Mouse (Mus musculus) heart, adult 2 months (tissue): ENCODE measurements around the gene Bod1l.

ENCODE experiments used
- CTCF ChIP-seq: fragments of 200-600 bp; IDR thresholded peaks from 2 replicates; pipeline ENCODE4 v1.8.1; 2022; ENCODE audit warnings: antibody characterized with exemption, mild to moderate bottlenecking, moderate library complexity
- EP300 ChIP-seq: fragments of 200-500 bp; IDR thresholded peaks from 2 replicates; pipeline ENCODE4 v1.6.1; 2011; ENCODE audit warnings: low read depth, low read length, control low read depth; ENCODE audit not compliant: insufficient read depth
- POLR2A ChIP-seq: fragments of 200-500 bp; IDR thresholded peaks from 2 replicates; pipeline ENCODE4 v1.6.1; 2011; ENCODE audit warnings: mild to moderate bottlenecking, low read depth, low read length, control low read depth; ENCODE audit not compliant: insufficient read depth

DNA sequence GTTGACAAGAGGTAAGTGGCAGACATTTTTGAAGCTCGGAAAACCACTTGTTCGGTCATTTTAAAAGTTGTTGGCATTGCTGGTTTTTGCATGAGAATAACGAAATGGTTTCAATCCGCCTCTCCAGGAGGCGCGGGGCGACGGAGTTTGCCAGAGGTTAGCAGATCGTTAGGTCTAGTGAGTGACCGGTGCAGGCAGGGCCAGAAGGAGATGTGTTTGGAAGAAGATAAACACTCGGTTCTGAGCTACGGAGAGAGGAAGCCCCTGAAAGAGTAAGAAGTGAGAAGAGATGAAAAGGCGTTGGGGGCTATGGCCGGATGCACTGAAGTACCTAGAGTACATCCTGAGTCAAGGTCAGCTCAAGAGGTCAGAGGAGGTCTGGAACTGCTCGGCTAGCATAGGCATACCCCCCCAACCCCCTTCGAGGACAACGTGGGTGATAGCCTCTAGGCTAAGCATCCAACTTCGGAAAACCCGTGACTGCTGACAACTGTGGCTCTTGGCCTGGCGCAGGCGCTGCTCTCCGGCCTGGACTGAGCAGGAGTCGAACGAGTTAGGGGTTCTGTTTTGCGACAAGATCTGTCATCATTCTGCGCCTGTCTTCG is 77.6 kb downstream of the Bod1l start:
- no peak for TF ChIP-seq CTCF
- TF ChIP-seq POLR2A = no peak
- TF ChIP-seq EP300 = no peak
